Mouse (Mus musculus) gastrocnemius, postnatal 36 days (tissue): Measurements from ENCODE around the gene Ggta1. TPM values are rescaled to one million over a fixed set of nuclear protein-coding genes. Genes with fewer than 3 reads are reported as not detected.

Experiments
- DNase-seq, 2 experiments: peaks; one replicate each; pipeline ENCODE4 v3.0.0; 2022
- intact Hi-C: fragments of 180-260 bp; cut with DNase I; formaldehyde crosslinking; loops from one replicate; pipeline ENCODE4 v1.15.1; 2025
- long read RNA-seq, 2 experiments: library from polyadenylated mRNA; stranded (forward); transcript quantifications; one replicate each; pipeline ENCODE4 v2.0.0; 2021
- total RNA-seq, 2 experiments: library from RNA; stranded (reverse); gene quantifications; 2 replicates each; pipeline ENCODE4 v1.2.3; 2021

Ggta1 gene
- total RNA-seq = 1 to 10 TPM; 5.9 to 8.8 TPM
- long read RNA-seq, experiment 1, partial matches to known transcripts = 0 of 2 reads
- long read RNA-seq, experiment 1, other reads (novel, unspliced or antisense) = 2 of 2 reads
- long read RNA-seq, experiment 2, partial matches to known transcripts = 3 of 9 reads
- long read RNA-seq, experiment 2, other reads (novel, unspliced or antisense) = 4 of 9 reads

DNA sequence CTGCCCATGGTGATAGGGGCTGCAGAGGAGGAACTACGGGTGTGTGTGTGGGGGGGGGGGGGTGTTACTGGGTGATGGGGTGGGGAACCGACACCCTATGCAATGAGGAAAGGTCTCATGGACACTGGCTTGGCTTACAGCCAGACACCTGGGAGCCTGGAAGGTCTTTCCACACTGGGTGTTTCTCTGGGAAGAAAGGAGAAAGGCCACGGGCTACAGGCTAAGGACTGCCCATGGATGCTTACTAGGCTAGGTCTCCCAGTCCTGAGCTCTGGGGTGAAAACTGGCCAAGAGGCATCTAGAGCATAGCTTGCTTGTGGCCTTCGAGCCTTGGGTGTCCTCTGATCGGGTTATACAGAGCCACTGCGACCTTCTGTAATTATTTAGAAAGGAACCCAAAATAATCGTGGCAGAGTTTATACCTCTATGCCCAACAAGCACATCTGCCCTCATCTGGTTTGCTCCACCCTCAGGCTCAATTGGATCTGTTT lies at the start of gene Ggta1:
TSS of gene Ggta1 (minus strand) at position 441 of the 491 bp plus-strand sequence.
- DNase-seq = no peak
- intact Hi-C loops = no loop called here

DNA sequence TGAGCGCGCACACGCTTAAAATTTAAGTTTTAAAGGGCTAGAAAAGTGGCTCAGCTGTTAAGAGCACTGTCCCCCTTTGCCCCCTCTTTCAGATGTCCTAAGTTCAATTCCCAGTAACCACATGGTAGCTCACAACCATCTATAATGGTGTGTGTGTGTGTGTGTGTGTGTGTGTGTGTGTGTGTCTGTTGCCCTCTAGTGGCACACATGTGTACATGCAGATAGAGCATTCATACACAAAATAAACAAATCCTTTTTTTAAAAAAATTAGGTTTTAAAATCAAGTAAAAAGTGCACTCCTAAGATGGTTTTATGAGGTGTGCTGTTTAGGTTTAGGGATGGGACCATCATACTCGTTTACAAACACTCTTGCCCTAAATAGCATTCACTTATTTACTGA lies 49.2 kb upstream of the Ggta1 start:
- intact Hi-C loops = loop anchor here (5.0 kb wide), 1 partner anchor 225 kb away; no protein-coding TSS in a partner anchor

DNA sequence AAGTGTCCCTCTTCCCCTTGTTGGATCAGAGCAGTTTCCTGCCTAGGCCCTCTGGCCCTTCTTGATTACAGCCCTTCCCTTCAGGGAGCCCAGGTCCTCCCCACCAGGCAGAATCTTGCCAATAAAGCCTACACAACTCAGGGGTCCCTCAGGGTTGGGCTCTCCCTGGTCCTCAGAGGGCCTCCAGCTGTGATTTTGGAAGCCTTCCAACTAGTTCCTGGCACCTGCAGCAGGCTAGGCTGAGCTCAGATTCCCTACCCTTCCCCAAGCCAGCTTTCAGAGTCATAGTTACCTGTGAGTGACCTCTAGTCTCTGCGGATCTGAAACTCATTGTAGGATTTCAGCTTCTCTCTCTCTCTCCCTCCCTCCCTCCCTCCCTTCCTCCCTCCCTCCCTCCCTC lies 47.9 kb upstream of the Ggta1 start:
- DNase-seq = no peak
- intact Hi-C loops = loop anchor here (5.0 kb wide), 1 partner anchor 224 kb away; no protein-coding TSS in a partner anchor

More for the DNA sequence above, 49.2 kb upstream of the Ggta1 start:
- no peak for DNase-seq

DNA sequence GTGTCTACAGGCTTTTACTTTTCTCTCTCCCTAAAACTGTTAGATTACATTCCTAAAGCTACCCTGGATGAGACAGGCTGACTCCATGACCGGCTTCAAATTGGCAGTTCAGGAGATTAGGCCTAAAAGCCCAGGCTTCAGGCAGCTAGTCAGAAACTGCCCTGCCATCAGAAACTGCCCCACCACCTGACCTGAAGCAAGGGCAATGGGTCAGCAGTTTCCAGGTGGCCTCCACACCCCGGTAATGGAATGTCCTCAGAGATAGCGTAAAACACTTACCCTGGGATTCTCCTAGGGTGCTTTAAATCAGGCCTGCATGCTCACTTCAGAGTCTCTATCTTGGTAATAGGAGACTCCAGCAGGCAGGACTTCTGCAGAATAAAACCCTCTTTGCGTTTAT lies 46.9 kb upstream of the Ggta1 start:
- intact Hi-C loops = loop anchor here (5.0 kb wide), 1 partner anchor 223 kb away; no protein-coding TSS in a partner anchor

DNA sequence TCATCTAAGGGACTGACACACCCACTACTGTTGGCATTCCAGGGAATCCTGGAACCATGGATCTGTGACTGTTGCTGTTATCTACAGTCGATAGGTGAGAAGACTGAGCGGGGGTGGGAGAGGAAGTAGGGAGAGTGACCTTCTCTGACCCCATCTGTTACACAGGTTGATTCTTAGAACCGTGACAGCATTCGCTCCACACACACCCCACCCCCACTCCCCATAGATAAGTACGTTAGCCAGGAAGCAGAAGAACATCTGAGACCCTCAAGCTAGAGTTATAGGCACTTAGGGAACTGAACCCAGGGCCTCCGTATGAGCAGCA lies 46.3 kb upstream of the Ggta1 start:
- intact Hi-C loops = no loop called here
- DNase-seq = no peak

More for the DNA sequence above, 46.9 kb upstream of the Ggta1 start:
- no peak for DNase-seq

DNA sequence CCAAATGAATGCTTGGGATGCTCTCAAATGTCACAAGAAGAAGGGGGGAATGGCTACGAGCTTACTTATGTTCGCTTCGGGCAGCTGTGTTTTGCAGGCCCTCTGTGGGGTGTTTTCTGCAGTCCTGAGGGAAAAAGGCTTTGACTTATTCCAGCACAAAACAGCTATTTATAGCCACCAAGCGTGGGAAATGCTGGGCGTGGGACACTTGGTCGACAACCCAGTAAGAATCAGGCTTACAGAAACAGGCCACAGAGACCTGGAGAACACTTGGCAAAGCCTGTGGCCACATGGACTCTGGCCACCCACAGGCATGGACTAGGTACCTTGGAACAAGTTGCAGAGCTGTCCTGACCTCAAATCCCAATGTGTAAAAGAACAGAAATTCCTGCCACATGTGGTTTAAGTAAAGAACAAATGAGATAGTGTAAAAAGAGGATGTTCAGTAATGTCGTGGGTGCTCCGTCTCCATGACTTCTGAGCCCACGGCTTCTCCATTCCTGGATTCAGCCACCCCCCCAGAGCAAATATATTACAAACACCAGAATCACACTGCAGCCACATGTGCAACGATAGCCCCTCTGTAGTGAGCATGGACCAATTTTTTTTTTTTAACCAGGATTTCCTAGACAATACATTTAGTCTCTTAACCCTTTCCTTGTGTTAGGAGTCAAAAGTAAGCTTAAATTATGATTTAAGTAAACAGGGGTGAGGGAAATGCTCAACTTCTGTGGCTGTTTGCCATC lies 45.7 kb upstream of the Ggta1 start:
- DNase-seq = peak; percentile 60 to 62
- intact Hi-C loops = no loop called here

DNA sequence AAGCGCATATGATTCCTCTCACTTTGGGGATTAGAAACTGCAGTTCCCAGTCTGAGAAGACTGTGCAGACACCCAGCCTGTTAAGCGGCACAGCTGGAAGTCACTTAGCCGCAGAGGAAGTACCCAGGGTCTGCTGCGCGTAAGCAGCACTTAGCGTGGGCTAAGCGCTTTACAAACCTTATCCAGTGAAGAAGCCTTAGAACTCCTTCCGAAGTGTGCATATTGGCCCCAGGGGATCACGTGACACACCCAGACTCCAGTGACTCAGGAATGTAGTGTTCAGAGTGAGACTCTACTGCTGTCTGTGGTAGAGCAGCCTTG lies 44.1 kb upstream of the Ggta1 start:
- no peak for DNase-seq
- intact Hi-C loops = no loop called here

DNA sequence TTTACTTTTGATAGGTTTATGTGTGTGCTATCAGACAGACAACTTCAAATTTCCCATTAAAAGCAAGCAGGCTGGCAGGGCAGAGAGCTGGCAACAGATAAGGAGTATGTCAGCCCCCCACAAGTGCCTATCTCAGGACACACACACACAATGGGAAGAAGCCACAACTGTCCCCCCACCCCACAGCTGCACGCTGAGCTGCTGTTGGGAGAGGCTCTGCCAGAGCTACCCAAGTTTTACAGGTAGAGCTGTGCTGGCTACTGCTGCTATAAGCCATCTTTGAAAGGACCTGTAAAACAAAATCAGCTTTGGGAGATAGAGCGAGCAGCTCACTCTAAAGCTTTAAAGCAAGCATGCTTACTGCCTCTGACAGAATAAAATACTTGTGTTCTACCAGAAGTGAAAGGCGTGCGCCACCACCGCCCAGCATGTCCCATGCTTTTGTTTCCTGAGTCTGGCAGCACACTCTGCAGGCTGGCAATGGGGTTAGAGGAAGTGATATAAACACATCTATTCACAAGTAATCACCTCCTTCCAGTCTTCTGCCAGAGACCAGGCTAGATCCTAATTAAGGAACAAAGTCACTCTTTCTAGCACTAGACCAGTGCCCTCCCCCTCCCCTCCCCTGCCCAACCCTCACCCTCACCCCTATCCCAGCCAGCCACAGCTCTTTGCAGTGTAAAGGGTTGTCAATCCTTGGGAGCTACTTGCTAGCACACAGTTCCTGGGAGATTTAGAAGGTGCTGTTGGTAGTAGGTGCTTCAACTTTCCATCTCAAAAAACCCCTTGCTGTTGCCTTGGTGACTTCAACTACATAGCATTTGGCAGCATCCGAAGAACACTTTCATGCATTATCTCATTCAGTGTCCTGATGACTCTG lies 43.5 kb upstream of the Ggta1 start:
- no peak for DNase-seq
- intact Hi-C loops = no loop called here

DNA sequence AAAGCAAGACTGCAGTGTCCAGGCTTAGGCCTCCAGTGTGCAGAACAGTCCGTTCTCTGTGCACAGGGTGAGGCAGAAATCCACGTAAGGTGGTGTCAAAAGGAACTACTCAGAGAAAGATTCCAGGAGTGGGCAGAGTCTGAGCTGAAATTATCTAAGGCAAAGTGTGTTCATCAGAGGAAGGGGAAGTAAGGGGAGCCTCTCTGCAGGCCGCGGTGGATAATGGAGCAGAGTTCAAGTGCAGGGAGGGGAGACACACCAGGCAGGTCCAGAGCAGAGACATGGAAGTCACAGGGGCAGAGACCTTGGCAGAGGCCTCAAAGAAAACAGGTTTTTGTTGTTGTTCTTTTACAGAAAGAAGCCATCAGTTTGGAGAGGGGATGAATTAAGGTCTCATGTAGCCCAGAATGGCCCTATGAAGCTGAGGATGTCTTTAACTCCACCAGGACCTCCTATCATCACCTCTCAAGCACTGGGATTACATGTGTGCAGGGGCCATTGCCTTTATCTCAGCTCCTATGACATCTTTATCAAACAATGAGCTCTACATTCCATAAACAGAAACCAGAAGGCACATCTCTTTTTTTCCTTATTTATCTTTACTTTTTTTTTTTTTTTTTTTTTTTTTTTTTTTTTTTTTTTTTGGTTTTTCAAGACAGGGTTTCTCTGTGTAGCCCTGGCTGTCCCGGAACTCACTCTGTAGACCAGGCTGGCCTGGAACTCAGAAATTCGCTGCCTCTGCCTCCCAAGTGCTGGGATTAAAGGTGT lies 42.7 kb upstream of the Ggta1 start:
- intact Hi-C loops = no loop called here
- DNase-seq = no peak

DNA sequence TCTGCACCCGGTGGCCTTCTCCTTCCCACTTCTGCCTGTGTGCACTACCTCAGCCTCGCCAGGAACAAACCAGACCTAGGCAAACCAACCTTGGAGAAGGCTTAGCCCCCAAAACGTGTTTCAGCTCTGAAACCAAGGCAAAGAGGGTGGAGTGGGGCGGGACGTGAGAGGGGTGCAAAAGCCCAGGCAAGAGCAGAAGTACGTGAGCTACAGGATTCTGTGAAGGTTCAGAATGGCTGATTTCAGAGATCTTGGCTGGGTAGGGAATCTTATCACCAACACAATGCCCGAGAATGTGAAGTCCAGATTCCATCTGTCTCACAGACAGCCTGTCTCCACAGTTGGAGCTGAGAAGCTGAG lies 41.4 kb upstream of the Ggta1 start:
- DNase-seq = no peak
- intact Hi-C loops = no loop called here

DNA sequence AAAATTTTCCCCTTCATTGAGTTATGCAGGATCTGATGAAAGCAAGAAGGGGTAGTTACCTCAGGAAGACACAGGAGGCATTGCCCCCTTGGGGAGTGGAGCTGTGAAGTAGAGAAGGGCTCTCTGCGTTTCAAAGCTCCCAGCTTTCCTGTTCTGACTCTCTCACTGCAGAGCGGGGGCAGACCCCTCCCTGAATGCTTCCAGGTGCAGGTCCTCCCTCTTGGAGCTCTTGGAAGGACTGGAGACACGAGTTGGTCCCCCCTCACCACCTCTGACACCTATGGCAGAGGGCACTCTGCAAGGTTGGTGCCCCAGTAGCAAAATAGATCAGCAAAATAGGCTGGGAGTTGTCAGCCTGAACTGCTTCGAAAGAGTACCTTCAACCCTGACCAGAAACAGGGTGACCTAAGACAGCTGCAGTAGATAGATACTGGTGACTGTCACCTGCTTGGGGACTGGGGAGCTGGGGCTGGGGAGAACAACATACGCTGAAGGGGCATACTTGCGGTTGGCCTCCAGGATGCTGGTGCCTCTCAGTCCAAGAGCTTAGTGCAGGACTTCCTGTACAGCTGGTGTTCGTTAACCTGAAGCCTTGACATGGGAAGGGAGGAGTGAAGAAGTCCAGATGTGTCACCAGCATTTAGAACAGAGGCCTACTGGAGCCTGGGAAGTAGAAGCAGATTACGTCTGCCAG lies 40.8 kb upstream of the Ggta1 start:
- DNase-seq = no peak
- intact Hi-C loops = no loop called here

DNA sequence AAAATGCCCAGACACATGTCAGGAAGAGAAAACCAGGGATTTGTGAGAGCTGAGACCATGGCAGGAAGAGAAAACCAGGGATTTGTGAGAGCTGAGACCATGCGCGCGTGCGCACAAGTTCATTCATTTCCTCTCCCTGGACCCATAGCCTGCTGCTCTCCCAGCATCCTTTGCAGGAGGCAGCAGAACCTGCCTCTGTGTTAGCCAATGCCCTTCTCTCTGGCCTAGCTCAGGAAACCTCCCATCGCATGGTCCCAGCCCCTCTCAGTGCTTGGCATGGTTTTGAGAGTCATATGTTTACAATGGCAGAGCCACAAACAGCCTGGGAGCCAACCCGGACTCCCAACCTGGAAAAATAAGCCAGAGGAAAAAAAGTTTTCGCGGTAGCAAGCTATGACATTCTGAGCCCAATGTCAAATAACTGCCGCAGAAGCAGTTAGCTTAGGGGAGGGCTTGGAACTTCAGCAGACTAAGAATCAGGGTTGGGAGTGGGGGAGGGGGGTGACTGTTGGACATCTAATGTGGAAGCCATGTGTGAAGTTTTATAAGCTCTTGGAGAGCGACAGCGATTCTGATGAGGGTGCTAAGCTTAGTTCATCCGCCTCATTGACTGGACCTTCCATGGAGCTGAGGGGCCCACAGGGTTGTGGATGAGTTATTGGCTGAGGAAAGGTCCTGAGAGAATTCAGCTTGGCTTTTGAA lies 40.1 kb upstream of the Ggta1 start:
- no peak for DNase-seq
- intact Hi-C loops = no loop called here

DNA sequence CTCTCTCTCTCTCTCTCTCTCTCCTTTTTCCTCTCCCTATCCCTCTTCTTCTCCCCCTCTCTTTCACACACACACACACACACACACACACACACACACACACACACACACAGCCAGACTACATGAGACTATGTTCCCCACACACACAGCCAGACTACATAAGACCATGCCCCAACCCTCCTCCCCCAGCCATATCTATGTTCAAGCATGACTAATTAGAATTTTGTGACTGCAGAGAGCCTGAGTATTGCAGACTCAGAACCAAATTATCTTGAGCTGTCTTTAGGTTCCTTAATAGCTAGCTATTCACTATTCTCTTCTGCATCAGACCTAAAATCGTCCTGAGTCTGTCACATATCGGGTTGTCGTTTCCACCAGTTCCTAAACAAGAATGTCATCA lies 39.5 kb upstream of the Ggta1 start:
- intact Hi-C loops = no loop called here
- no peak for DNase-seq

DNA sequence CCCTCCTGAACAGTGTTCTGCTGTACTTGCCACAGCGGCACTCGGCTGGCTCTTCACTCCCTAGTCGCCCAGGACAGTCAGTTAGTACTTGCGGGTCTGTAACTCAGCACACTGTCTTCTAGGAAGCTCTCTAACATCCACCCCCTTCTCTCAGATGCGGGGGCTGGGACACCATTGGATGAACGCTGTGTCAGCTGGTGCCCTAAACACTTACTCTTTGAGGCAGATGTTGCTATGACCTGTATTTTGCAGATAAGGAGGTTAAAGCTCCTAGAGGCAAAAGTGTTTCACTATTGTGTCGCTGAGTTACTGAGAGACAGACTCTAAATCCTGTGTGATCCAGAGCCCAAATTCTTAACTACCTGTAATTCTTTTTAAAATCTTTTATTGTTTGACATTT lies 36.4 kb upstream of the Ggta1 start:
- DNase-seq = no peak
- intact Hi-C loops = no loop called here

DNA sequence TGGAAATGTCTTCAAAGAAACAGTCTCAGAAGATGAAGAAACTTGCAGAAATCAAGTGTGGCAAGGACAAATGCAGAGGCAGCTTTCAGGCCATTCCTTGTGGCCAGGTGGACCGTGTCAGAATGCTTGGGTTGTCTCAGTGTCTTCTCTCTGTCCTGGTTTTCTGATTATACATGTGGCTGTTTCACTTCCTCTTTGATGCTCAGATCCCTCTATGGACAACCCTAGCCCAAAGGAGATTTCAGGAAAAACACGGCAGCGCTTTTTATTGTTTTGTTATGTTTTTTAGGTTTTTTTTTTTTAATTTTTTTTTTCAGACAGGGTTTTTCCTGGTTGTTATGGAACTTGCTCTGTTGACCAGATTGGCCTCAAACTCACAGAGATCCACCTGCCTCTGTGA lies 35.9 kb upstream of the Ggta1 start:
- no peak for DNase-seq
- intact Hi-C loops = no loop called here

DNA sequence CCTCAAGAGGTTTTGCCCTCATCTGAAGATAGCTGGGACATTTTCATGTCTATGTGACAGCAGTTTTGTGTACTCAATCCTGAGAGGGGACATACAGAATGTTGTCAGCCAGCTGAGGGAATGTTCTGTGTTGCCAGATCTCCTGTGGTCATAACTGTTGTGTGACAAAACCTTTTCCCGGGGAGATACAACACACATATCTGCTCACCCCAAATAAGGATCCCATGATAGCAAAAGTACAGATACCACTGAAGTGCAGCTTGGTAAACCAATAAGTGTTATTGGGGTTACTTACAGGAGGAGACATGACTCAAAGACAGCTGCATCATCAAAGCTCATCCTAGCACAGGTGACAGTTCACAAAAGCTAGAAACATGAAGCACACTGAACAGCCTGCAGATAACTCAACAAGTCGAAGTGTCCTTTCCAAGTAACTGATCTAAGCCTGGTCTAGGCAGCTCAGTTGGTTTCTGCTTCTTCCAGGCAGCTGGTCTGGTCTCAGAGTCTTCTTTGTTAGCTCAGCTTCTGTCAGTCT lies 34.7 kb upstream of the Ggta1 start:
- DNase-seq = no peak
- intact Hi-C loops = no loop called here

DNA sequence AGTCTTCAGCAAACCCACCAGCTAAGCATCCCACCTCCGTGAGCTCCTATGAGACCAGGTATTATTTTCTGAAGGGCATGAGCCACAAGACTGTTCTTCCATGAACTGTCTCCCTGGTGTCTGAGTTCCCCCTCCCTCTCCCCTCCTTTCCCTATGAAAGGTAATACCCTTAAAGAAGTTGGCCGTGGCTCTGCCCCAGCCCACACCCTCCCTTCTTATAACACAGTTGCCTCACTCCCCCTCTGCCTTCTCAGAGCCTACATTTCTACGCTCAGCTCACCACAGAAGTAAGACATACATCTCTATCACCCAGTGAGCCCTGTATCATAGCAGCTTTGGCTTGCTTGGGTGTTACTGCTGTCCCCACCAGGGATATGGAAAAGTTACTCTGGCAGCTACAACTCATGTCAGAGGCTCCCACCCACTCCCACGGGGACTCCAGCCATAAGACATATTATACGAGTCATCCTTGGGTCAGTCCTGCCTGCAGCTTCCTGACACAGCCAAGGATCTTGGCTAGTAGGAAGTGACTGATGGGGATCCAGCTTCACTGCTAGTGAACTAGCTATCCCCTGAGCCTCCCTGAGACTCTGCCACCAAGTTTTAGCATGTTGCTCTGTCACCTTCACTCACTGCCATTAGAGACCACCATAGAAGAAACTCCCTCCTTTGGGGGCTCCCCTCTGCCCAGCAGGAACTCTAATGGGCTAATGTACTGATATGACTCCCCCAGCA lies 33.4 kb upstream of the Ggta1 start:
- no peak for DNase-seq
- intact Hi-C loops = no loop called here

DNA sequence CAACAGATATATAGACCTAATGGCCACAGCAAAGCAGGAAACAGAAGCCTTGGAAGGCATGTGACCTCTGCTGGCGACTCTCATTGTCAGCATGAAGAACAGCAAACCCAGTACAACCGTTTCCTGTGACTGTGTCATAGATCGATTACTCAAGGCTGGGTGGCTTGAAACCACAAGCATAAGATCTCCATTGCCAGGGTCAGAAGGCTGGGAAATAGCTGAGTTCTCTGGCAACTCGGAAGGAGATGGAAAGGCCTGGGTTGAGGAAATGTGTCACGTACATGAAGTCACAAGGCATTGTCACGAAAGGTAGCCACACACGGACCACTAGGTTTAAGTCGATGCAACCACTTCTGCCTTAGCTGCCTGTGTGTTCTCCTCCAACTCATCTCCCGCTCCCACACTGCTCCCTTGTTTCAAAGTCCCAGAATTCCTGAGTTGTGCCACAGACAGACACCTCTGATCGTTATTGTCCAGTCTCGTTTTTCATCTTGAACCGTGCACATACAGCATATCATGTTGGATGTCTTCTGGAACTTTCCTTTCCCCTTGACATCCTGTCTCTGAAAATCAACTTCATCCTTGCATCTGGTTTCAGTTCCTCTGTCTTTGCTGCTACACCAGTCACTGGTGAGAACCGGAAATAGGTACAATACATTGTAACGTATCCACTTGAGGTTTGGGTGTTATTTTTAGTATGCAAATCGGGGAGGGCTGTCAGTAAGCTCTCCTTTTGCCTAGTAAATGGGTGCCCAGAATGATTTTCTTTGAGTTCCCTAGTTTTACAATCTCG lies 32.7 kb upstream of the Ggta1 start:
- intact Hi-C loops = no loop called here
- no peak for DNase-seq
